Mouse (Mus musculus) kidney, embryonic 16.5 days (tissue): ENCODE measurements around the gene Clba1. TPM values are rescaled to one million over a fixed set of nuclear protein-coding genes. Genes with fewer than 3 reads are reported as not detected.
"Not testable (repeated sequence)": the region's sequence is repeated elsewhere in the genome, so short reads cannot be mapped to it uniquely, and the experiment has no call there.

ENCODE experiments used
- ATAC-seq: fragments of 200-750 bp; cut with Nextera tagmentation; 2 replicates; pipeline ENCODE4 v1.8.0; 2017; ENCODE audit warnings: moderate TSS enrichment; ENCODE audit not compliant: low FRiP score, low TSS enrichment
- H3K27ac ChIP-seq: fragments of 300-500 bp; sonication (generic); 2 replicates; pipeline ENCODE4 v1.5.1; 2014; ENCODE audit warnings: low read length
- H3K27me3 ChIP-seq: fragments of 300-500 bp; sonication (generic); 2 replicates; pipeline ENCODE4 v1.6.1; 2014; ENCODE audit warnings: low read length, control low read depth, mixed read lengths; ENCODE audit not compliant: insufficient read depth
- H3K36me3 ChIP-seq: fragments of 300-500 bp; sonication (generic); 2 replicates; pipeline ENCODE4 v1.6.1; 2014; ENCODE audit warnings: low read length, control low read depth, mixed read lengths; ENCODE audit not compliant: insufficient read depth
- H3K4me1 ChIP-seq: fragments of 300-500 bp; sonication (generic); 2 replicates; pipeline ENCODE4 v1.6.1; 2014; ENCODE audit warnings: low read length, control low read depth, mixed read lengths; ENCODE audit not compliant: insufficient read depth
- H3K4me2 ChIP-seq: fragments of 300-500 bp; sonication (generic); replicated peaks from 2 replicates; pipeline ENCODE4 v1.6.1; 2014; ENCODE audit warnings: low read depth, low read length
- H3K4me3 ChIP-seq: fragments of 300-500 bp; sonication (generic); 2 replicates; pipeline ENCODE4 v1.5.1; 2014; ENCODE audit warnings: mild to moderate bottlenecking, low read length
- H3K9ac ChIP-seq: fragments of 300-500 bp; sonication (generic); replicated peaks from 2 replicates; pipeline ENCODE4 v1.6.1; 2014; ENCODE audit warnings: low read length
- H3K9me3 ChIP-seq: fragments of 300-500 bp; sonication (generic); 2 replicates; pipeline ENCODE4 v1.6.1; 2016; ENCODE audit warnings: low read length, control low read depth
- WGBS: fragments of 180-500 bp; shearing (Covaris S2); extraction: QIAGEN DNeasy Blood & Tissue Kit; methylation state at CpG from one replicate; pipeline ENCODE4 v1.1.7; 2014; 5-methylcytosine and 5-hydroxymethylcytosine counted together
- polyA plus RNA-seq: library from polyadenylated mRNA; unstranded; fragments of >200 nt; fragmentation: Nextera tagmentation; extraction: Ambion mirVana; gene quantifications from 2 replicates; pipeline ENCODE4 v1.2.1, GENCODE M21; 2015

The Clba1 gene
- polyA plus RNA-seq, 1 experiment from 2014 or later = 14.0 TPM

DNA sequence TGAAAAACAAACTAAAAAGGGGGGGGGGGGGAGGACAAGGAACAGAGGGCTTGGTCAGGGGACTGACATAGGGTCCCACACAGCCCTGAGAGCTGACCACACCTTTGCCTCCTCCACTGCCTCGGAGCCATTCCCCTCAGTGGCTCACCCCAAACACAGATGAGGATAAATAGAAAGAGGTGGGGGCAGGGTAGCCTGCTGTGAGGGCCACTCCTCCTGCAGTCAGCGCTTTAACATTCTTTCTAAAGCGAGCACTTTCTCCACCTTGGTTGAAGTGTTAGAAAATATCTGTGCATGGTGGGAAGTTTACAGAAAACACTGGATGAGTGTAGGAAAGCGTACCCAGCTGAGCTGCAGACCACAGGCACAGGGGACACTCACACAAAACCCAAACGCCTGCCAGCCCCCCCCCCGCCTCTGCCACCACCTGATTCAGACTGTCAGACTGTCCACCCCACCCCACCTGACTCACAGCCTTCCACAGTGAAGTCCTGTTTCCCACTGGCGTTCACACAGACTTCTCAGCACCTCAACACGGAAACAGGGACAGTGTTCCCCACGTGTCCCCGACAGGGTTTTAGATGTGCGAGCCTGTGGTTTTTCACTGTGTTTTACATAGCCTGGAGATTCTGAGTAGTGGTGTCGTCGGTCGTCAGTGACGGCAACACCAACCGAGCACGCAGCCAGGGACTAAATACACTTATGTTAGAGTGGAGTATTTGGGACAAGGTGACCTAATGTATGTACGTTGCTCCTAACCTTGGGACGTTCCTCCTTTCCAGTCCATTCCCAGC is 1.6 kb downstream of the Clba1 start:
- Histone ChIP-seq H3K36me3 (peaks cover 3% of the 10 kb centered on the region; the same call in 1 of the 2 replicates), H3K9ac (peak overlapping the region; percentile 69), H3K9me3 (no peaks in the 10 kb centered on the region), H3K27ac (no peak overlapping the region), H3K4me3 (0 out of 2 replicates have a peak overlapping the region, but pooled peaks have one; percentile 71), H3K4me2 (peak overlapping the region; percentile 93), H3K27me3 (no peaks in the 10 kb centered on the region), H3K4me1 (peaks cover 18% of the 10 kb centered on the region)
- no peak for ATAC-seq
- 65% methylated on average over 19 of the region's 19 CpGs for WGBS

- H3K4me3 ChIP-seq = no peak overlapping the region
- H3K36me3 ChIP-seq = peaks cover 16% of the 10 kb centered on the region
- no peaks in the 10 kb centered on the region for H3K27me3 ChIP-seq
- H3K9me3 ChIP-seq = no peaks in the 10 kb centered on the region
- peaks cover 14% of the 10 kb centered on the region for H3K4me1 ChIP-seq
- H3K9ac ChIP-seq = no peak overlapping the region
- ATAC-seq = no peak
- no peak overlapping the region for H3K4me2 ChIP-seq
- H3K27ac ChIP-seq = peak overlapping the region; percentile 52; the same call in 1 of the 2 replicates
- WGBS = 61% methylated on average over 7 of the region's 7 CpGs
Observed at GRCm38 (mm10) chr12:112813370-112813769, 4.6 kb downstream of the Clba1 start.

DNA sequence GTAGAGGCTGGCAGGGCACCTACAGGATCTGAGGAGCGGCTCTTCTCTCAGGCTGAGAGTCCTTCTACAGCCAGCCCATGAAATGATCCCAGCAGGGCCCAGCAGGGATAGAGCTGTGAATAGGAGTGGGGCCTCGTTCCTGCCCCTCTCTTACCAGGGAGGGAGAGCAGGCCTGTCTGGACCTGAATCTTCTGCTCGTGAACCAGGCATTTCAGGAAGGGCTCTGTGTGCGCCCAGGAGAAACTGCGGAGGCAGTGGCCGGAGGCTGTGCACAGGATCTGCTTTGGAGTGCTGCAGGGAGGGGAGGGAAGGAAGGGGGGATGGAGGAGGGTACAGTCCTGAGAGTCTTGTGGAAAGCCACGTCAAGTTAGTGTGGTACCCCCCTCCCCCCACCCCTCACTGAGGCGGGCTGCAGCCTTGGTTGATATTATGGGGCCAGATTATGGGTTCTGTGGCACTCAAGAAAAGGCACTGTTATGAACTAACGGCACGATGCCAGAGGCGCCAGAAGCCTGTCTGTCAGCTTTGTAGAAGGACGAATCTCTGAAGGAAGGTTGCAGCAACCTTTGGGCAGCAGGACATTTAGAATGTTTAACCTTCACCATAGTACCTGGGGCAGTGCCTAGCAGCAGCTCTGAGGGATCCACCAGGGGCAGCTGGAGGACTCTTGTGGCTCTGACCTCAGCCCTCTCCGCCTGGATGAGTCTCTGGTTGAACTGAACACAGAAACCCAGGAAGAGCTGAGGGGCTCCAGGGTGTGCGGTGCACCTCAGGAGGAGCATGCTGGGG is 6.1 kb downstream of the Clba1 start:
- Histone ChIP-seq H3K9me3 (no peaks in the 10 kb centered on the region), H3K36me3 (peaks cover 31% of the 10 kb centered on the region), H3K27ac (no peak overlapping the region), H3K4me3 (no peak overlapping the region), H3K9ac (no peak overlapping the region), H3K27me3 (no peaks in the 10 kb centered on the region), H3K4me1 (peaks cover 5% of the 10 kb centered on the region; the same call in 1 of the 2 replicates), H3K4me2 (no peak overlapping the region)
- WGBS = 74% methylated on average over 14 of the region's 14 CpGs
- ATAC-seq = no peak

DNA sequence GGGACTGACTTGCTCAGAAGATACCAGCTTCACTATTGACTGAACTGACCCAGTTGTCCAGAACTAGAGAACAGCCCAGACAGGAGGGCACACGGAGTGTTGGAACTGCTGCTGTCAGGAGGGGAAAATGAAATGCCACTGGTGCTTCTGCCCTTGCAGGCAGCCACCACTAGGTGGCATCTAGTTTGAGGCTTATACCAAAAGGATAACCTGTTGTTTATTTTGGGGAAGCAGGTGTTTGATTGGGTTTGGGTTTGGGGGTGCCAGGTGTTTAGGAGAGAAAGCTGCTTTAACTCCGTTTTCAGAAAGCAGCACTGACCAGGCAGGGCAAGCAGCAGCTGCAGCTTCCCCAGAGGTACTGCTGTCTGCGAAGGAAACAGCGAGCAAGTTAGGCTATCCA is 7.6 kb downstream of the Clba1 start:
- no peaks in the 10 kb centered on the region for H3K27me3 ChIP-seq
- H3K36me3 ChIP-seq = peaks cover 42% of the 10 kb centered on the region
- no peak overlapping the region for H3K4me3 ChIP-seq
- no peaks in the 10 kb centered on the region; the same call in 1 of the 2 replicates for H3K4me1 ChIP-seq
- no peak for ATAC-seq
- WGBS = 65% methylated on average over 4 of the region's 4 CpGs
- no peak overlapping the region for H3K4me2 ChIP-seq
- H3K9me3 ChIP-seq = no peaks in the 10 kb centered on the region
- H3K27ac ChIP-seq = no peak overlapping the region
- H3K9ac ChIP-seq = no peak overlapping the region

GRCm38 (mm10) chr12:112816866-112817265 is 8.1 kb downstream of the Clba1 start:
- H3K27me3 ChIP-seq, H3K9ac ChIP-seq, H3K4me3 ChIP-seq, H3K27ac ChIP-seq, H3K4me1 ChIP-seq, H3K4me2 ChIP-seq, ATAC-seq, H3K9me3 ChIP-seq: not testable (repeated sequence)
- WGBS = 81% methylated on average over 7 of the region's 7 CpGs
- peaks cover 48% of the 10 kb centered on the region for H3K36me3 ChIP-seq

DNA sequence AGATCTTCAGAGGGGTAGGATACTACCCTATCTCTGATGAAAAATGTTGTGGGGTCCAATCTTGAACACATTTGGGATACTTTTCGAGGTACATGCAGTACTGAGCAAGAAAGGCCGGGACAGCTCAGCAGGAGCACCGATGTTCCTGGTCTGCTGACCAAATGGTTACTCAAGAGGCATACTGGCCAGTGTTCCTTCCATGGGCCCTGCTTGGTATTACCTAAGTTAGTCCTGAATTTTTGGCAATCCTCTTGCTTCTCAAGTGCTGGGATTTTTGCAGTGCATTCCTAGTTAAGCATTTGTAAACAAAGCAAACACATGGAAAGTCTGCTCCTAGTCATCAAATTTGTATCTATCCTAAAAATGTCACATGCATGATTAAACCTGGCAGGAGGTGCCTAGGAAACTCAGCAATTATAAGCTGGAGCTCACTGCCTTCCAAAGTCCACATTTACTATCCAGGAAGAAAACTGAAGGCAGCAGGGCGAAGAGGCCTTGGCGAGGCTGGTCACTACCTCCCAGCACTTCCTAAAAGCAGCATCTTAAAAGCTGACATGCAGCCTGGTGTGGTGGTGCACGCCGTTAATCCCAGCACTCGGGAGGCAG is 10.4 kb downstream of the Clba1 start:
- no peak overlapping the region for H3K9ac ChIP-seq
- no peaks in the 10 kb centered on the region for H3K9me3 ChIP-seq
- H3K27me3 ChIP-seq = no peaks in the 10 kb centered on the region
- peaks cover 54% of the 10 kb centered on the region for H3K36me3 ChIP-seq
- no peak overlapping the region for H3K27ac ChIP-seq
- peaks cover 15% of the 10 kb centered on the region for H3K4me1 ChIP-seq
- no peak overlapping the region for H3K4me3 ChIP-seq
- no peak overlapping the region for H3K4me2 ChIP-seq
- 87% methylated on average over 8 of the region's 8 CpGs for WGBS
- no peak for ATAC-seq

- no peak for ATAC-seq
- Histone ChIP-seq H3K4me3 (no peak overlapping the region), H3K4me2 (no peak overlapping the region), H3K27me3 (no peaks in the 10 kb centered on the region), H3K4me1 (peaks cover 20% of the 10 kb centered on the region), H3K9me3 (no peaks in the 10 kb centered on the region), H3K36me3 (peaks cover 58% of the 10 kb centered on the region), H3K9ac (no peak overlapping the region), H3K27ac (no peak overlapping the region)
- 79% methylated on average over 12 of the region's 12 CpGs for WGBS
Observed at GRCm38 (mm10) chr12:112820401-112820999, 11.8 kb downstream of the Clba1 start.

DNA sequence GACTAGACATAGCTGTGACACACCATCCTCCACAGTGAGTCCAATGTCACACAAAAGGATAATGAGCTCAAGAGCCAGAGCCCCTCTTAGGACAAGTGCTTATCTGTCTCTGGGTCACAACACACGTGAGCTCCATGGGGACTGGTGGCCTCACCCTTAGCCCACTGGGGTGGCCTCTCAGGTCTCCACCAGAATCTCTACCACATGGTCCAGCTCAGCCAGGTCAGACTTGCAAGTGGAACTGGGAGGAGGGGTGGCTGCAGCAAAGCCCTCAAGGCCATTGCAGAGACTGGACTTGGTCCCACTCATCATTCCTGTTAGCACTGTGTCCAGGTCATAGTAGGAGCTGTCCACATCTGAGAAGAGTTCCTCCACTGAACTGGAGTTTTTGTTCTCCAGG is 12.5 kb downstream of the Clba1 start:
- Histone ChIP-seq H3K36me3 (peaks cover 60% of the 10 kb centered on the region), H3K27me3 (no peaks in the 10 kb centered on the region), H3K4me1 (peaks cover 27% of the 10 kb centered on the region), H3K9me3 (no peaks in the 10 kb centered on the region), H3K27ac (no peak overlapping the region), H3K9ac (no peak overlapping the region), H3K4me3 (no peak overlapping the region), H3K4me2 (no peak overlapping the region)
- WGBS = 72% methylated on average over 1 of the region's 1 CpGs
- ATAC-seq = no peak

DNA sequence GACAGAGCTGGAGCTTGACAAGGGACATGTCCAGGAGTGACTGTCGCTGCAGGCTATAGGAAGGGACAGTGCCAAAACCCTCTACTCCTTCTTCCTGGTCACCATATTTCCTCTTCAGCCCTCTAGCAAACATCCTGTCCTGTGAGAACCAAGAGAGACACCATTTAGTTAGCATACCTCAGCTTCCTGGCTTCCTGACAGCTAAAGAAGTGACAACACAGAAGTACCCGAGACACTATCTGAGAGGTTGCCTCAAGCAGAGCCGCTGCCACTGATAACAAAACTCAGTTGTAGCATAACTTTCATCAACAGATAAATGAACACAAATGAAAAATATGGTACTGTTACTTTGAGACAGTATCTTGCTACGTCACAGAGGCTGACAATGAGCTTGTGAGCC is 13.2 kb downstream of the Clba1 start:
- WGBS = 71% methylated on average over 4 of the region's 4 CpGs
- Histone ChIP-seq H3K27ac (no peak overlapping the region), H3K9ac (no peak overlapping the region), H3K36me3 (peaks cover 64% of the 10 kb centered on the region), H3K4me3 (no peak overlapping the region), H3K4me1 (peaks cover 35% of the 10 kb centered on the region), H3K9me3 (no peaks in the 10 kb centered on the region), H3K27me3 (no peaks in the 10 kb centered on the region), H3K4me2 (no peak overlapping the region)
- ATAC-seq = no peak
